Mouse (Mus musculus) layer of hippocampus, adult 9-10 months (tissue): ENCODE data around the gene Lin7a.
"Not testable (repeated sequence)": the region's sequence is repeated elsewhere in the genome, so short reads cannot be mapped to it uniquely, and the experiment has no call there.

ENCODE experiments used
- DNase-seq: peaks from one replicate; pipeline ENCODE4 v3.0.0; 2022; ENCODE audit warnings: low spot score

Lin7a gene

DNA sequence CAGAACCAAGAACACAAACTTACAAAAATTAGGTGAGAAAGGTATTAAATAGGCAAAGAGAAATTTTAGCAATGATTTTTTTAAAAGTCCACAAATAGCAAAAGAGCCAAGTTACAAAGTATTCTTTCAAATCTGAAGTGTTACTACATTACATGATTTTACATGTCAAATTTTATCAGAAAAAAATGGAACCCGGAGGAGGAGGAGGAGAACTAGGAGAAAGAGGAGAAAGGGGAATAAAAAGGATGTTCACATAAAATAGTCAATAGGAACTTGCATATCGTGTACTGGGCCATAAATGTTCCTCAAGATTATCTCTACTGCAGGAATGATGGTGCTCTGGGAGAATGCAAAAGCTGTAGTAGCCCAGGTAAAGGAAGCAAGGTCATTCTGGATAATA lies 34.4 kb upstream of the Lin7a start:
- DNase-seq, result no peak

GRCm38 (mm10) chr10:107237736-107238135 lies 33.8 kb upstream of the Lin7a start:
- DNase-seq, result no peak

DNA sequence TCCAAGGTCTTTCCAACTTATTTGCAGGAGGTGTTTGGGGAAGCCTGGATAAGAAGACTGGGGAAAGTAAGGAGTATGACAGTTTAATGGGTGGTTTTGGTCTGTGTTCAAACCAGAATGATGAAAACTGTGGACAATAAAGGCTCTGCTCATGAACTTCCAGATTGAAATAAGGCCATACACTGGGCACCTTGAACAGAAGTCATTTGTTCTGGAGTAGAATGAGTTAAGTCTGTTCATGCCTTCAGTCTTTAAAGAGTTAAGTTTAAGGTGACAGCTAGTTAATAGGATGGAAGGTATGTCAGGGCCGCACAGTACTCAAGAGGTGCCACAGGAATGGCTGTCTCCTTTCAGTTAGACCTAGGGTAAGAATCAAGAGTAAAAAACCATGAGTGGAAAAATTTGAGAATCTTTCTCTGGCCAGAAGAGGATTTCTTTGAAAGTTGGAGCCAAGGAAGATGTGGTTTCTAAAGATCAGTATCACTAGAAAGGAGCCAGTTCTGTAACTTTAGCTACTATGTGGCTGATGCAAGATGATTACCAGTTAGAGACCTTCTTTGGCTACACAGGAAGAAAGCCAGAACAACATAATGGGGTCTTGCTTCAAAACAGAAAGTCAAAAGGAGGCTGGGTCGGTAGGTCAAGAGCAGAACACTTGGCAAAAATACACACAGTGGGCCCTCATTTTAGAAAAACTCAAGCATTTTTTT lies 33.2 kb upstream of the Lin7a start:
- DNase-seq, result no peak

DNA sequence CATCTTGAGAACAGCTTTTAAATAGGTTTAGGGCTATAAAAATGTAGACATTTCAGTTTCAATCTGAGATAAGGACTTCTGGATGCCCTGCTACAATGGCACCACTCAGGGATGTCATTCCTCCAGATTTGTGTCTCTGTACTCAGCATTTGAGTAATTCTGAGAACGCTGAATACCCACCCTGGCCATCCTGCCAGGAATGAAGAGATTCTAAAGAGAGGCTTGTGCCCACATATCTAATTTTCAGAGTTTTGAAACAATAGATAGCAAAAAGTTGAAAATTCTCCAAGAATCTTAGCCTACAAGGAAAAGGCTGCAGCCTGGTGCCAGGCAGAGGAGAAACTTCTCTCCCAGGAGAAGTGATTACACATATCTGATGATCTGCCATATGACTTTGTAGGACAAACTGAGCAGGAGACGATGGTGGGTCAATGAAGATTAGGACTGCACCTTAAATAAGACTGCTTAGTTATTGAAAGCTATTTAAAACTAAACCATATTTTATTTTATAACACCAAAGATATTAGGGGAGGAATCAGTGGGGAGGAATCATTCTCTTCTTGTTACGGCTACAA lies 32.5 kb upstream of the Lin7a start:
- no peak for DNase-seq

DNA sequence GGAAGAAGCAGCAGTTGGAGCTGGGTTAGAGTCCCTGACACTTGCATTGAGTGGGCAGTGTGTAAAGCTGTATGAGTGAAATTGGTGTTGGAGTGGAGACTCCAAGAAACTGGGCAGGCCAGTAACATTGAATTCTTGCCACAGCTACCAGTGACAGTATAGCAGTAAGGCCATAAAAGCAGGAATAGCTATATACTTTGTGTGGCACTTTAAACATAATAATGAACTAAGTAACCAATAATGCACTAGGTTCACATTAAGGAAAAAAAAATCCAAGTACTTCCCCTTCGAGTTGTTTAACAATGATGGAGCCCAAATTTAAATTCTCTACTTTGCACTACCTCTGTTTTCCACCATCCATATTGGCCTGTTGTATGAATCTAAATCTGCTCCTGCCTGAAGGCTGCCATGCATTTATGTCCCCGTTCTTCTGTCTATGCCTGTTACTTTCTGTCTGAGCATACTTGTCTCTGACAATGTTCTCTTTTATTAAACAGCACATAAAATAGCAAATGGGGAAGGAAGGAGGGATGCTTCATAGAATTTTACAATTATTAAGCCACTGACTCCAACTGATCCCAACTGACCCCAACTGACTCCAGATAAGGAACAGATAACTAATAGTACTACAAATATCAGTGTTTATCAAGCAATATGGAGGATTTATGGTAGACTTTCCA lies 31.7 kb upstream of the Lin7a start:
- no peak for DNase-seq

DNA sequence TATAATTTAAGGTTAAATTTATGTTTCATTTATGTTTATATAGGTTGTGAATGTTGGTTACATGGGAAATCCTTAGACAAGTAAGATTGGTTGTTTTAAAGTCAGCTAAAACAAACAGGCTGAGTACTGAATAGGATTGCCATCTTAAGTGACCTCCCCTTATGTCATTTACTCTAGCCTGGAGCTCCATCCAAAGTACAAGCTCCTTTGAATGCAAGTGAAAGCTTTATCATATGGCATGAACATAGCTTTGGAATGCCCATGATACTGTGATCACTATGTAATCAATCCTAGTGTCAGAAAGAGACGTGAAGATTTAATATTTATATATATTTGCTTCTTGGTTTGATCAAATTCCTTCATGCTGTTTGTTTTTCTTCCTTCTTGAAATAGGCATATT lies 31.0 kb upstream of the Lin7a start:
- no peak for DNase-seq

GRCm38 (mm10) chr10:107240986-107241385 lies 30.5 kb upstream of the Lin7a start:
- no peak for DNase-seq

DNA sequence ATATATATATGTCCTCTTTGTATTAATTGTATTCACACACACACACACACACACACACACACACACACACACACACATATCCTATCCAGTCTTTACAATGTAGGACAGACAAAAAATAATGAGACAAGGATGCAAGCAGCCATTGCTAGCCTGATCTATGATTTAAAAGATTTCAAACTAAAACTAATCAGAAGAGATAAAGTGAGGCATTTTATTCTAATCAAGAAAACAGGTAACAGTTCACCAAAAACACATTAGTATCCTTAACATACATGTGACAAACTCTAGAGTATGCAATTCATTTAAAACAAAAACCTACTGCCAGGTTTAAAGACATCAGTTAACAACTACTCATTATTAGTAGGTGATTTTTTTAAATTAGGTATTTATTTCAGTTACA lies 30.1 kb upstream of the Lin7a start:
- DNase-seq, result no peak

DNA sequence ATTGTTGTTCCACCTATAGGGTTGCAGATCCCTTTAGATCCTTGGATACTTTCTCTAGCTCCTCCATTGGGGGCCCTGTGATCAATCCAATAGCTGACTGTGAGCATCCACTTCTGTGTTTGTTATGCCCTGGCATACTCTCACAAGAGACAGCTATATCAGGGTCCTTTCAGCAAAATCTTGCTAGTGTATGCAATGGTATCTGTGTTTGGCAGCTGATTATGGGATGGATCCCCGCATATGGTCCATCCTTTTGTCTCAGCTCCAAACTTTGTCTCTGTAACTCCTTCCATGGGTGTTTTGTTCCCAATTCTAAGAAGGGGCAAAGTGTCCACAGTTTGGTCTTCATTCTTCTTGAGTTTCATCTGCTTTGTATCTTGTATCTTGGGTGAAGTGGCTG lies 29.5 kb upstream of the Lin7a start:
- not testable (repeated sequence) for DNase-seq

- DNase-seq, result no peak
Observed at GRCm38 (mm10) chr10:107242696-107243400, 28.6 kb upstream of the Lin7a start.

- no peak for DNase-seq
Observed at GRCm38 (mm10) chr10:107244211-107244610, 27.3 kb upstream of the Lin7a start.

DNA sequence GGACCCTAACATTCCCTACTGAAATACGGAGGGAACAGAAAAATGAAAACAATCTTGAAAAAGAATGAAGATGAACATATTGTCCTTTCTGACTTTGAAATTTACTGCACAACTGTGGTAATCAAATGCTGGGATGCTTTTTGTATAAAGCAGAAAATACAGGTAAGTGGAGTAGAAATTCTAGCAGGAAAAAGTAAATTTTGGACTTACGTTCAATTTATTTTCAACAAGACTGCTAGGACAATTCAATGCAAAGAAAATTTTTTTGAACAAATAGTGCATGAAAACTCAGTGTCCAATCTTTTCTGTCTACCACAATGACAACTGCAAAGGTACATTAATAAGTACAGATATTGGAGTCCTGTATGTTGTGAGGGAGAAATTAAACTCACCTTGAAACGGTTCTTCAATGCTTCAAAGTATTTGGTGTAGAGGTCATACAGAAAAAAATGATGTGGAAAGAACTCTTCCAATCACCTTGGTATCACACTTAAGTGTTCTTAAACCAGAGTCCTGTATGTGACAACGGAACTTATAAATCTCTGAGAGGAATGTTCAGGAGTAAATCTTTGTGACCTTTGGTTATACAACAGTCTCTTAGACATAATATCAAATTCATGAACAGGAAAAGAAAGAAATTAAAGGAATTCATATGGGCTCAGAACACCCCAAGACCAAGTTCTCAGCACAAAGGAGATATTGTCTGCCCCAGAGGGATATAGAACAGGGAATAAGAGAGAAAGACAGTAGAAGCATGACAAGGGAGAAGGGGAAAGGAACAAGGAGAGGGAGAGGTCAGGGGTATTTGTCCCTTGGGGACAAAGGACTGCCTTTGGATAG lies 26.6 kb upstream of the Lin7a start:
- no peak for DNase-seq

DNA sequence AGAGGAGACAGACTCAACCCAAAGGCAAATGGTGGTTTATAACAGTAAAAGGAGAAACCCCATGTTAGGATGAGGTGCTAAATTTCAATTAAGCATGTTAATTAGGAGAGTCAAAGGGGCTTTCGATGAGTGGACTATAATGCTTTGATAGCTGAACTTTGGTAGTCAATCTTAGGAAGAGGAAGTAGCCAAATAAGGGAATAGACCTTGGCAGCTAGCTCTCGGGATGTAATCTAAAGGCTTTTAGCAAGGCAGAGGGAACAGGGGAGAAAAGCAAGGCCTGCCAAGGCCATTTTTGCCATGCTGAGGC lies 26.0 kb upstream of the Lin7a start:
- no peak for DNase-seq

DNA sequence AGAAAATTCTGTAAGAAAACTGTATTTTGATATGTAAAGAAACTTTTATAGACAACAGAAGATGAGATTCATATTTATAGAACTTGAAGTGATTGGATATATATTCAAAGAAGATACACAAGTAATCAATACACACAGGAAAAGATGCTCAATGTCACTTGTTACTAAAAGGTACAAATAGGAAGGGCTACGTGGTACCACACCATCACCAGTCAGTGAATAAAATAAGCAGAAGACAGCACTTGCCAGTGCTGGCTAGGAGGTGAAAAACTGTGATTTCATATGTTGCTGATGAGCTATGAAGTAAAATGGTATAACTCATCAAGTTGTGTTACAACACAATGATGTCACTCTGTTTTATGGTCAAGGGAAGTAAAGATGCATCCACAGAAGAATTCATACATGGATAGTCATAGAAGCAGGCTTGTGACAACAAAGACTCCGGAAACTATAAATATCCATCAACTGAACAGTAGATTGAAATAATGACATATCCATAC lies 25.5 kb upstream of the Lin7a start:
- no peak for DNase-seq

DNA sequence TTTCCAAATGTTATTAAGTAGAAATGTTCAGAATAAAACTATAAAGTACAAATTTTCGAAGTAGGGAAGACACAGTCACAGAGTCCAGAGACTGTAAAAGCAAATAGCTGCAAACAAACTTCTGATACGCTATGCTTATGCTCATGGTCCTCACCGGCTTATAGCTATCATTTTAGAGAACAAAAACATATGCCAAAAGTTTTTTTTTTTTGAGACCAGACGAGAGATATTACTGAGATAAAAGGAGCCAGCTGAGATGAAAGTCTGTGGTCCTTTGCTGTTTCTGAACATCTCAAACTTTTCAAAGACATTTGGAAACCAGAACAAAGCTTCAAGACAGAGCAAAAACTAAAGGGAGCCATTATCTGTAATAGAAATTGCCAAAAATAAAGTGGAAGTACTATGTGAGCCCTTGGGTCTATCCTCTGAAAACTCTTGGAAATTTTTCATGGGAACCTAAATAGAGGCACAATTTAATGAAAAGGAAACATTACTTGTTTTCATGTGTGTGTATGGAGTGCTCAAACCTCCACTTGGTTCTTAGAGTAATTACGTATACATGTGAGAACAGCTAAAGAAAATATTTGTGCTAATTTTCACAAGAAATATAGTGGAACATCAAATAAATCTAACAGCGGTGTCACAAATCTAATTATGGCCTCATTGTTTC lies 24.4 kb upstream of the Lin7a start:
- no peak for DNase-seq

DNA sequence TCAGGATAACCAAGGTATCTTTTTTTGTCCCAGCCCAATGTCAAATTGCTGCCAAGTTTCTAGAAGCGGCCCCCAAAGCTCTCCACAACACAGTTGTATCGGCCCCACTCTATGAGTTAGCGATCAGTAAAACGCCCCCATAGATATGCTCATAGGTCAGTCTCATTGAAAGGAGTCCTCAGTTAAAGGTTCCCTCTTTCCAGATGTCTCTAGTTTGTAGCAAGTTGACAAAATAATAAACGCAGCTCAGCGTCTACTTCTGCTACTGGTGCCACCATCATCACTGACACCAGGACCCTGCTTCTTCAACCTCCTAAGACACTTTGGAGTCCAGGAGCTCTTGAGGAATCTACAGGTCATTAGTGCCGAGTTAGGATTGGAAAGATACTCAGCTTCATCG lies 23.0 kb upstream of the Lin7a start:
- DNase-seq, result no peak

DNA sequence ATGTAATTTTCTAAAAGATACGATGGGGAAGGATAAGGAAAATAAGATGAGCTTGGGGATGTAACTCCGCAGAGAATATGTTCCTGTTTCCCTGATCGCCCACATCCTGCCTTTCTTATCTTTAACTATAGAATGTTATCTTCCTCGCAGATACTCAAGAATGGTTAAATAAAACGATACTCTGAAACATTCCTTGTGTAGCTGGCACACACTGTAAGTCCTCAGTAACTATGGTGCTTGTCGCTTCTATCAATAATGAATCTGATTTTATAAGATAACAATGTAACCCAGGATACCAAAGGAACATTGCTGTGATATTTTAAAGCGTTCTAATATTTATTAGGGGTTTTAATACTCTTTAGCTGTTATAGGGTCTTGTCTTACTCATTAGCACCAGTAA lies 22.4 kb upstream of the Lin7a start:
- DNase-seq, result no peak

- no peak for DNase-seq
Observed at GRCm38 (mm10) chr10:107249606-107250186, 21.8 kb upstream of the Lin7a start.

- no peak for DNase-seq
Observed at GRCm38 (mm10) chr10:107250346-107251210, 20.9 kb upstream of the Lin7a start.

DNA sequence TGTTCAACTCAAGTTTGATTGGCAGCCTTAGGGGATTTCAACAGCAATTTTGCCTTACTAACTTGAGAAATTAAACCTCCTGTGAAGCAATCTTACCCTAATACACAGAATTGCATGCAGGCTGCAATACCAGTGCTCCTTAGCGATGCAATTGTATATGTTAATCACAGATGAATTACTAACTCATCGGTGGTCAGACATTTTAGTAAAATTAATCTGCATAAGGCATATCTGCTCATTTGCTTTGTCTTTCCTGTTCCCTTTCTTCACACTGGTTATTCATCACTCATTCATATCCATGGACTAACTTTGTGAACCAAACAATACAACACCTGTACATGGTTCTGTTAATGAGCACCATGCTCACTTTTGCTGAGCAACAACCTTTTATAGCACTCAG lies 20.2 kb upstream of the Lin7a start:
- DNase-seq, result no peak
